Mouse (Mus musculus) heart, embryonic 14.5 days (tissue): ENCODE measurements around the gene Wdr6. TPM values are rescaled to one million over a fixed set of nuclear protein-coding genes. Genes with fewer than 3 reads are reported as not detected.
A peak's percentile ranks its signal among the peaks of the same experiment; 100 is the strongest.

ENCODE experiments used
- ATAC-seq: fragments of 200-750 bp; cut with Nextera tagmentation; 2 replicates; pipeline ENCODE4 v1.8.0; 2017; ENCODE audit warnings: low read depth, moderate TSS enrichment; ENCODE audit not compliant: insufficient number of reproducible peaks, insufficient read depth, low FRiP score
- H3K27ac ChIP-seq, 2 experiments: fragments of 200-500 bp in 1 of 2; fragments of 300-500 bp in 1 of 2; sonication (generic) in 1 of 2; replicated peaks in 1 of 2; 2 replicates each; pipeline ENCODE4 v1.5.1; 2012 to 2014; ENCODE audit warnings: low read depth in 2 of 2, low read length in 2 of 2, control low read depth in 1 of 2, mild to moderate bottlenecking in 1 of 2, mixed read lengths in 1 of 2; ENCODE audit not compliant: control insufficient read depth in 1 of 2, insufficient read depth in 1 of 2
- H3K27me3 ChIP-seq: fragments of 300-500 bp; sonication (generic); 2 replicates; pipeline ENCODE4 v1.6.1; 2014; ENCODE audit warnings: mild to moderate bottlenecking, low read length, control low read depth; ENCODE audit not compliant: control insufficient read depth, insufficient read depth
- H3K36me3 ChIP-seq: fragments of 300-500 bp; sonication (generic); 2 replicates; pipeline ENCODE4 v1.6.1; 2014; ENCODE audit warnings: mild to moderate bottlenecking, control low read depth, low read length, mixed read lengths; ENCODE audit not compliant: control insufficient read depth, insufficient read depth
- H3K4me1 ChIP-seq, 2 experiments: fragments of 200-500 bp in 1 of 2; fragments of 300-500 bp in 1 of 2; sonication (generic) in 1 of 2; 2 replicates each; pipeline ENCODE4 v1.6.1; 2012 to 2014; ENCODE audit warnings: low read length in 2 of 2, control low read depth in 1 of 2, mixed read lengths in 1 of 2; ENCODE audit not compliant: control insufficient read depth in 2 of 2, insufficient read depth in 2 of 2
- H3K4me2 ChIP-seq: fragments of 300-500 bp; sonication (generic); 2 replicates; pipeline ENCODE4 v1.6.1; 2014; ENCODE audit warnings: mild to moderate bottlenecking, low read length
- H3K4me3 ChIP-seq, 2 experiments: fragments of 200-500 bp in 1 of 2; fragments of 300-500 bp in 1 of 2; sonication (generic) in 1 of 2; 2 replicates each; pipeline ENCODE4 v1.5.1; 2012 to 2014; ENCODE audit warnings: low read length in 2 of 2, mild to moderate bottlenecking in 2 of 2, control low read depth in 1 of 2, low read depth in 1 of 2, moderate library complexity in 1 of 2; ENCODE audit not compliant: control insufficient read depth in 1 of 2, insufficient read depth in 1 of 2
- H3K9ac ChIP-seq: fragments of 300-500 bp; sonication (generic); 2 replicates; pipeline ENCODE4 v1.6.1; 2014; ENCODE audit warnings: mild to moderate bottlenecking, low read length
- H3K9me3 ChIP-seq: fragments of 300-500 bp; sonication (generic); 2 replicates; pipeline ENCODE4 v1.6.1; 2016; ENCODE audit warnings: low read length, control low read depth; ENCODE audit not compliant: control insufficient read depth
- WGBS: fragments of 180-500 bp; shearing (Covaris S2); extraction: QIAGEN DNeasy Blood & Tissue Kit; methylation state at CpG from one replicate; pipeline ENCODE4 v1.1.7; 2014; 5-methylcytosine and 5-hydroxymethylcytosine counted together
- polyA plus RNA-seq: library from polyadenylated mRNA; unstranded; fragments of >200 nt; fragmentation: Nextera tagmentation; extraction: Ambion mirVana; gene quantifications from 2 replicates; pipeline ENCODE4 v1.2.1, GENCODE M21; 2014

Wdr6 gene
- polyA plus RNA-seq, 1 experiment from 2014 or later = 46.9 TPM

GRCm38 (mm10) chr9:108567931-108568419 lies 10.6 kb downstream of the Wdr6 start:
- Histone ChIP-seq H3K4me1 (peaks cover 14 to 28% of the 10 kb centered on the region in 2 experiments), H3K9me3 (no peaks in the 10 kb centered on the region), H3K4me3 (peak overlapping the region; percentile 80 to 81), H3K36me3 (peaks cover 52% of the 10 kb centered on the region), H3K9ac (peak overlapping the region; percentile 90), H3K27ac (peak overlapping the region; percentile 85 to 94), H3K4me2 (peak overlapping the region; percentile 96), H3K27me3 (no peaks in the 10 kb centered on the region)
- 9% methylated on average over 18 of the region's 18 CpGs for WGBS
- no peak for ATAC-seq

GRCm38 (mm10) chr9:108566815-108567776 lies 11.4 kb downstream of the Wdr6 start, which contains the start of gene Ndufaf3:
TSS of gene Ndufaf3 (minus strand) at chr9:108567434.
- Histone ChIP-seq H3K36me3 (peaks cover 52% of the 10 kb centered on the region), H3K9me3 (no peaks in the 10 kb centered on the region), H3K4me2 (peak within 1 kb of the TSS; percentile 96), H3K9ac (peak within 1 kb of the TSS; percentile 90), H3K27ac (peak within 1 kb of the TSS; percentile 88 to 94), H3K4me1 (peaks cover 14 to 28% of the 10 kb centered on the region in 2 experiments), H3K27me3 (no peaks in the 10 kb centered on the region), H3K4me3 (peak within 1 kb of the TSS; percentile 80 to 81)
- under 1% methylated on average over 69 of the region's 73 CpGs for WGBS
- peak; percentile 79 for ATAC-seq

- 12% methylated on average over 35 of the region's 35 CpGs for WGBS
- Histone ChIP-seq H3K9me3 (no peaks in the 10 kb centered on the region), H3K4me3 (peak overlapping the region; percentile 80 to 81), H3K4me2 (peak overlapping the region; percentile 96), H3K9ac (peak overlapping the region; percentile 90), H3K4me1 (peaks cover 18 to 35% of the 10 kb centered on the region in 2 experiments), H3K27ac (peak overlapping the region; percentile 73 to 94), H3K36me3 (peaks cover 52% of the 10 kb centered on the region), H3K27me3 (no peaks in the 10 kb centered on the region)
- ATAC-seq = no peak
These were observed 12.4 kb downstream of the Wdr6 start for GRCm38 (mm10) chr9:108565881-108566814.

GRCm38 (mm10) chr9:108564131-108564530 lies 14.4 kb downstream of the Wdr6 start:
- Histone ChIP-seq H3K36me3 (peaks cover 51% of the 10 kb centered on the region), H3K27me3 (no peaks in the 10 kb centered on the region), H3K4me3 (no peak overlapping the region), H3K9ac (no peak overlapping the region), H3K4me1 (peaks cover 16 to 31% of the 10 kb centered on the region in 2 experiments), H3K9me3 (no peaks in the 10 kb centered on the region), H3K4me2 (no peak overlapping the region), H3K27ac (no peak overlapping the region)
- WGBS = 82% methylated on average over 7 of the region's 7 CpGs
- no peak for ATAC-seq

GRCm38 (mm10) chr9:108563671-108564070 lies 14.9 kb downstream of the Wdr6 start:
- H3K9me3 ChIP-seq = no peaks in the 10 kb centered on the region
- WGBS = 83% methylated on average over 8 of the region's 8 CpGs
- H3K4me1 ChIP-seq = peaks cover 15 to 28% of the 10 kb centered on the region in 2 experiments
- no peak overlapping the region for H3K9ac ChIP-seq
- no peaks in the 10 kb centered on the region for H3K27me3 ChIP-seq
- H3K36me3 ChIP-seq = peaks cover 56% of the 10 kb centered on the region
- H3K4me3 ChIP-seq = no peak overlapping the region
- ATAC-seq = no peak
- H3K27ac ChIP-seq = no peak overlapping the region
- H3K4me2 ChIP-seq = no peak overlapping the region

GRCm38 (mm10) chr9:108560227-108560841 lies 18.2 kb downstream of the Wdr6 start, which contains the start of gene Impdh2:
TSS of gene Impdh2 (plus strand) at chr9:108560286.
- under 1% methylated on average over 51 of the region's 53 CpGs for WGBS
- H3K36me3 ChIP-seq = peaks cover 82% of the 10 kb centered on the region
- H3K4me3 ChIP-seq = peak within 1 kb of the TSS; percentile 64 to 65
- peak within 1 kb of the TSS; percentile 80 to 81 for H3K27ac ChIP-seq
- H3K27me3 ChIP-seq = no peaks in the 10 kb centered on the region
- peak within 1 kb of the TSS; percentile 89 for H3K4me2 ChIP-seq
- no peaks in the 10 kb centered on the region for H3K9me3 ChIP-seq
- peak; percentile 96 for ATAC-seq
- peak within 1 kb of the TSS; percentile 83 for H3K9ac ChIP-seq
- peaks cover 5 to 12% of the 10 kb centered on the region in 2 experiments for H3K4me1 ChIP-seq
